Mouse (Mus musculus) brain, embryonic 14.5 days (tissue): ENCODE results near the gene Dcpp3.

Experiments used
- CTCF ChIP-seq: fragments of 200-500 bp; IDR thresholded peaks from 2 replicates; pipeline ENCODE4 v1.5.1; 2012; ENCODE audit warnings: inconsistent platforms, mild to moderate bottlenecking, moderate library complexity, borderline replicate concordance; ENCODE audit not compliant: insufficient read depth, insufficient read length; ENCODE audit errors: extremely low read depth
- POLR2A ChIP-seq: fragments of 200-500 bp; IDR thresholded peaks from 2 replicates; pipeline ENCODE4 v1.6.1; 2012; ENCODE audit warnings: mild to moderate bottlenecking, inconsistent platforms, borderline replicate concordance; ENCODE audit not compliant: poor library complexity, insufficient read depth, insufficient read length, severe bottlenecking; ENCODE audit errors: extremely low read depth

GRCm38 (mm10) chr17:23931157-23931556 is 13.9 kb downstream of the Dcpp3 start:
- TF ChIP-seq CTCF = no peak
- no peak for TF ChIP-seq POLR2A
